Mouse (Mus musculus) left cerebral cortex, adult 8-10 months (tissue): ENCODE data around the gene Dph6. TPM values are rescaled to one million over a fixed set of nuclear protein-coding genes. Genes with fewer than 3 reads are reported as not detected.

Experiments
- DNase-seq, 2 experiments: peaks; one replicate each; pipeline ENCODE4 v3.0.0; 2022; ENCODE audit warnings: low spot score in 2 of 2
- total RNA-seq, 4 experiments: library from RNA; stranded (reverse); gene quantifications; 2 replicates each; pipeline ENCODE4 v1.2.4; 2022

Gene Dph6
- total RNA-seq, 4 experiments from 2014 or later = 14.0 to 16.5 (median 14.6) TPM

GRCm38 (mm10) chr2:114542325-114542724 lies 112.4 kb downstream of the Dph6 start:
- DNase-seq = no peak

GRCm38 (mm10) chr2:114540416-114540815 lies 114.3 kb downstream of the Dph6 start:
- no peak for DNase-seq

DNA sequence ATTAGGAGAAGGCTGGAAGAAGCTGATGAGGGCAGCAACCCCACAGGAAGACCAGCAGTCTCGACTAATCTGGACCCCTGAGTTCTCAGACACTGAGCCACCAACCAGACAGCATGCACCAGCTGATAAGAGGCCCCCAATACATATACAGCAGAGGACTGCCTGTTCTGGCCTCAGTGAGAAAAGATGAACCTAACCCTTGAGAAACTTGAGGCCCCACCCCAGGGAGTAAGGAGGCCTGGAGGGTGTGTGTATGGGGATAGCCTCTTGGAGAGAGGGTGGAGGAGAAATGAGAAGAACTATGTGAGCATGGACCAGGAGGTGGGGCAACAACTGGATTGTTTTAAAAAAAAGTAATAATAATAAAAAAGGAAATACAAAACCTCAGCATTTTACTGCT lies 118.7 kb downstream of the Dph6 start:
- DNase-seq = no peak

DNA sequence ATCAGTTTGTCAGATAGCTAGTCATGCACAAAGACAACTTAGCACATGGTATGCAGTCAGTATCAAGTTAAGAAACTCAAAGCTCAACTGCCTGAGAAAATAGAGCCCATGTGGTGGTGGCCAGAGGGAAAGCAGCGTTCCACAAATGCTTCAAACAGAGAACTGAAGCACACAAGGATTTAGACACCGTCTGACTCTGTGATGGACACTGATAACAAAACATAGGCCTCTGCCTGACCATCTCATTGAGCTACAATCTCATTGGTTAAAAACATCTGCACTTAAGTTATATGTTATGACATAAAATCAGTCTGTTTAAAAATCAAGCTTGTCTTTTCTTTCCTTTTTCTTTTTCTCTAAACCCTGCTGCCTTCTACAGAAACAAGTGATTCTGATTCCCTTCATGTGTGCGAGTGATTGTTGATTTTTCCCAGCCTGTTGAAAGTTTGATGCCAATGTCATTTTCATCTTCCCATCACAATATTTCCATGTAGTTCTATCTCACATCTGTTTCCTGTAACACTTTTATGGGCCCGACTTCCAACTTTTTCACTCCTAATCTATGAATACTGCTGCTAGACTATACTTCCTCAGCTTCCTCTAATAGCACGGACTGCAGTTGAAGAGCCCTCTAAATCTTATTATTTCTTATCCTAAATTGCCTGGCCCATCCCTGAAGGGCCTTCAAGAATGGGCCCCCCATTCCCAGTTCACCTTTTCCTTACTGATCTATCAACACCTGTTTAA lies 123.6 kb downstream of the Dph6 start:
- DNase-seq = no peak

- DNase-seq = no peak
Measured at GRCm38 (mm10) chr2:114520414-114520813, 134.3 kb downstream of the Dph6 start.

- DNase-seq = no peak
Measured at GRCm38 (mm10) chr2:114519907-114520306, 134.9 kb downstream of the Dph6 start.

- DNase-seq = no peak
Measured at GRCm38 (mm10) chr2:114492398-114492797, 162.4 kb downstream of the Dph6 start.

- no peak for DNase-seq
Measured at GRCm38 (mm10) chr2:114491907-114492306, 162.9 kb downstream of the Dph6 start.

- DNase-seq = no peak
Measured at GRCm38 (mm10) chr2:114486980-114487379, 167.8 kb downstream of the Dph6 start.
